Mouse (Mus musculus): Measurements from ENCODE around the gene Elk3.

The Elk3 gene

DNA sequence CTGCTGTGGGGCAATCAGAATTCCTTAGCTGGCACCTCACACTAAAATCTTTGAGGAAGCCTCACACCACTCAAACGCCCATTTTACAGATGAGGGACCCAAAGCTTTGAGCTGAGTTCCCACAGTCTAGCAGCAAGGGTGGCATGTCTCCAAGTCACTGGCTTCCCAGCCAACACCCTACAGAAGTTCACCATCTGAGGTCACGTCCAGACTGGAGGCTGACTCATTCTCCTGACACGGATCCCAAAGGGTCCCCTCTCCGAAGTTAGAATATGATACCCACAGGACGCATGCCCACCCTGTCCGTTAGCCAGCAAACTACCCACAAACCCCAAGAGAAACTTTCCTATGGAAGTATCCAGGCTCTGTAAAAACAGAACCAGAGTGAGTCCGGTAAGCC is 39.1 kb downstream of the Elk3 start:
- no peak for DNase-seq (ENCODE audit: low read depth in 1 of 2, low spot score in 2 of 2)

- DNase-seq (ENCODE audit: low read depth in 1 of 2, low spot score in 2 of 2), result no peak
Measured at GRCm38 (mm10) chr10:93270889-93271460, 40.0 kb downstream of the Elk3 start.

- no peak for DNase-seq (ENCODE audit: low read depth in 1 of 2, low spot score in 2 of 2)
Measured at GRCm38 (mm10) chr10:93269744-93270143, 41.2 kb downstream of the Elk3 start.

DNA sequence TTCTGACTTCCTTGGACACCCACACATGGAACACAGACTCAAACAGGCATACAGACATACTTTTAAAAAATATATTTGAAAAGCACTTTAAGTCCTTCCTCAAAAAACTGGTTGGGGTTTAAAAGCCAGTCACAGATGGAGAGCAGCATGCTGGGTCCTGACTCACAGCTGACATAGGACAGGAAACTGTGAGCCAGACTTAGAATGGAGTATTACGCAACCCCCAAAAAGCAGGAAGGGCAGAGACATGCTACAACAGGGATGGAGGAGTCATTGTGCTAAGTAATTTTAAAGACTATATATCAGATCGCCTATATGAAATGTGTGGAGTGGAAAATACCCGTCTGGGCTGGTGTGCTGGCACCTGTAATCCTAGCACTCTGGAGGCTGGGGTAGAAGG is 42.6 kb downstream of the Elk3 start:
- peak; percentile 38 to 39 for DNase-seq (ENCODE audit: low read depth in 1 of 2, low spot score in 2 of 2)

- no peak for DNase-seq (ENCODE audit: low read depth in 1 of 2, low spot score in 2 of 2)
Measured at GRCm38 (mm10) chr10:93267509-93267908, 43.4 kb downstream of the Elk3 start.

GRCm38 (mm10) chr10:93266521-93266920 is 44.4 kb downstream of the Elk3 start:
- DNase-seq (ENCODE audit: low read depth in 1 of 2, low spot score in 2 of 2), result no peak

GRCm38 (mm10) chr10:93265833-93266232 is 45.1 kb downstream of the Elk3 start:
- no peak for DNase-seq (ENCODE audit: low read depth in 1 of 2, low spot score in 2 of 2)

DNA sequence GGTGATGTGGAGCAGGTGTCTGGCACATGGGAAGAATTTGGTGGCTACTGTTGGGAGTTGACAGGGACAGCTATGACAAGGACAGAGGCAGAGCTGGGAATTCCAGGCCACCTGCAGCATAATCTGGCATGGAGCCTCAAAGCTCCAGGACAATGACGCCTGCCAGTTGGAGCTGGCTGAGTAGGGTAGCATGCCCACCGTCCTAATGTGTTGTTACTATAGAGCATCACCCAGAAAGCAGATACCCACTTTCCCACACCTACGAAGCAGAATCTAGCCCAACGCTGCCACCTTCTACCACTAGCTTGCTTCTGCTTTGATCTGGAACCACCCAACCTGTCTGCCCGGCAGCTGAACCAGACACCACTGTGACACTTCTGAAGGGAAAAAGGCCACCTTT is 46.9 kb downstream of the Elk3 start:
- no peak for DNase-seq (ENCODE audit: low read depth in 1 of 2, low spot score in 2 of 2)

- no peak for DNase-seq (ENCODE audit: low read depth in 1 of 2, low spot score in 2 of 2)
Measured at GRCm38 (mm10) chr10:93263431-93263830, 47.5 kb downstream of the Elk3 start.

GRCm38 (mm10) chr10:93261981-93262499 is 48.9 kb downstream of the Elk3 start:
- DNase-seq (ENCODE audit: low read depth in 1 of 2, low spot score in 2 of 2), result no peak

DNA sequence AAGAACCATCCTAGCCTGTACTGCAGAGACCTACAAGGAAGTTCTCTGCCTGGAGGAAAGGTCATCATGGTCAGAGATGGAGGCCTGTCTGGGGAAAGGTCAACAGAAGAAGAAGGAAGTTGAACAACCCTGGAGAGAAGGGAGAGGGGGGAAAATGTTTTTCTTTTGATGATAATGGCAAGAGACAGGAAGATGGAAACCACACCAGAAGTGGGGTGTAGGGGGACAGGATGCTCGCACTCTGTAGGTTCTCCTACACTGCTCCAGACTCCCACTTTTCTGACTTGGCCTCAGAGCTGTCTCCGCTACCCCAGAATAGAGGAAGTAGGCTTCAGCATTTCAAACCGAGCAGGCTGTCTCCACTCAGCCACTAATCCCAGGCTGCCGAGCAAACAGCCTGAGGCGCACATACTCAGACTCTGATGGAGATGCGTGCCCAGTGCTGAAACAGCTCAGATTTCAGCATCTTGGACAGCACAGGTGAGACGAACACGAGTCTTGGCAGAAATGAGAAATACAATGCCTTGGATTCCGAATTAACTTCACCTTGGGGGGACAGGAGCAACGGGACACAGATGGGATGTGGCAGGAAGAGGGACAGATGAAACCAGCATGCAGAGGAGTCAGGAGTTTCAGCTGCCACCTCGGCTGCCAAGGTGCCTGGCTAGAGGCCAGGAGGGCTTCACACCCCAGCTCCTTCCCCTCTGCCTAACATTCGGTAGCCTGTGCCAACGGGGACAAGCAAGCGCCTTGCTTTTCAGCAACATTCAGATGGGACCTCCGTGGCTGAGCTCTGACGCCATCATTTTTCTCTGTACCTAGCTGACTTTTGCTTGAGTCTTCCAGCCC is 49.6 kb downstream of the Elk3 start:
- peak; percentile 22 to 61 for DNase-seq (ENCODE audit: low read depth in 1 of 2, low spot score in 2 of 2)

GRCm38 (mm10) chr10:93259826-93260225 is 51.1 kb downstream of the Elk3 start:
- no peak for DNase-seq (ENCODE audit: low read depth in 1 of 2, low spot score in 2 of 2)

DNA sequence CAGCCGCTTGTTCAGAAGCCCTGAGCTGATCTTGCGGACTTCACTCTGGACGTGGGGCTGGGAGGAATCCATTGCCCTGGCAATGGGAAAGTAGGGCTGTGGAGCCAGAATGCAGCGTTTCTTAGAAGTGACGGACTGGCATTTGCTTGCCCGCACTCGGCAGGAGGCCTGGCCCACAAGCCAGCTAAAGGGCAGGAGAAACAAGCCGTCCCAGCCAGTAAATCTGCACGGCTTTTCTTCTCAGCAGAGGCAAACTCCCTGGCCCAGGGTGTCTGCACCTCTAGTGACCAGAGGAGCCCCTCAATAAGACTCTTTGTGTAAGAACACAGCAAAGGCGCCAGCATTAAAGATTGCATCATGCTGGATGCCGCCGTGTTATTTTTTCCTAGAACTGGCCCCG is 55.6 kb downstream of the Elk3 start:
- DNase-seq (ENCODE audit: low read depth in 1 of 2, low spot score in 2 of 2), result no peak

GRCm38 (mm10) chr10:93253156-93253555 is 57.8 kb downstream of the Elk3 start:
- no peak for DNase-seq (ENCODE audit: low read depth in 1 of 2, low spot score in 2 of 2)

GRCm38 (mm10) chr10:93252661-93253060 is 58.3 kb downstream of the Elk3 start:
- DNase-seq (ENCODE audit: low read depth in 1 of 2, low spot score in 2 of 2), result no peak

- DNase-seq (ENCODE audit: low read depth in 1 of 2, low spot score in 2 of 2), result no peak
Measured at GRCm38 (mm10) chr10:93251426-93251825, 59.5 kb downstream of the Elk3 start.

GRCm38 (mm10) chr10:93250436-93251317 is 60.3 kb downstream of the Elk3 start:
- no peak for DNase-seq (ENCODE audit: low read depth in 1 of 2, low spot score in 2 of 2)

DNA sequence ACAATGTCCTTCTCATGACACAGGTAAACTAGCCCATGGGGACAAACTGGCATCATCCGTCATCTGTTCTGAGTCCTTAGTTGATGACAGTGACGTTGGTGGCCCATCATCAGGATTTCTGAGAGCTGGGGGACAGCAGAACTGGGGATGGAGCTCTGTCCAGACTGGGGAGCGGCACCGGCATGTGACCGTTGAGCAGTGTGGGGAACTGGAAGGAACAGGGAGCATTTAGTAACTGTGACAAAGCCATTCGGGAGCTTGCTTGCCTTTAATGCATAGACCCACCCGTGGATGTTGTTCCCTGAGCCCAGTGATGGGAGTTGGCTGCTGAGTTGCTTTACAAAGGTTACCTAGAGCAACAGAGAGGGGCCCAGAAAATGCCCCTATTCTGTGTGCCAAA is 61.0 kb downstream of the Elk3 start:
- DNase-seq (ENCODE audit: low read depth in 1 of 2, low spot score in 2 of 2), result no peak

- no peak for DNase-seq (ENCODE audit: low read depth in 1 of 2, low spot score in 2 of 2)
Measured at GRCm38 (mm10) chr10:93248416-93248815, 62.5 kb downstream of the Elk3 start.

DNA sequence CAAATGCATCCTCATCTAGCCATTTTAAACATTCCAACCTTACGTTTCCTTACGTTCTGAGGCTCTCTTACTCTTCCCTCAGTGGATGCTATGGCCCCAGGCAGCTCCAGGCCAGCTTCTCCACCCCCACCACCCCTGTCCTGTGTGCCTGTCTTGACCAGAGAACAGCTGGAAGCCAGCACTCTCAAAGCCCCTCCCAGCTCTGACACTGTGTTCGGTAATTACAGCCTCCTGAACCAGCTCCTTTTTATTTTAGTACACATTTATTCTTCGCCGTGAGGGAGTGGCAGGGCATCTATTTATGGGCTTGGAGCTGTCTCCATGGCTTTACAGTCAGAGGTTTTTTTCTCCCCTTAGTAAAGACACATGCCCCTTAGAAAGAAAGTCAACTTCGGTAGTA is 63.0 kb downstream of the Elk3 start:
- no peak for DNase-seq (ENCODE audit: low read depth in 1 of 2, low spot score in 2 of 2)

DNA sequence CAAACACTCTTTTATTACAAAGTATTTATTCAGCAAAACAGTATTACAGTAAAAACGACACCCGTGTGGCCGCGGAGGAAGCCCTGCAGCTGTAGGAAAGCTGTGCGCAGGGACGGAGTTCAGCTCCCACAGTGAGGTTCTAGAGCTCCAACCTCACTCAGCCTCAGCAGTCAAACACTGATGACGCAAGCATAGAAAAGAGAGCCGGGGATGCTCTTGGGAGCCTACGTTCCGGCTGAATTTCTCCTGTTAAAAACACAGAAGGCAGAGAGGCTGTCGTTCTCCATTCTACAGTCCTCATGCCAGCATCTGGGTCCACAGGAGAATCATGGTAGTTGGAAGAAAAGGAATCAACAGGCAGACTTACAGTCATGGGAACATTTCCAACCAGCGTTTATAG is 63.5 kb downstream of the Elk3 start:
- DNase-seq (ENCODE audit: low read depth in 1 of 2, low spot score in 2 of 2), result no peak
